ENCODE assay signal across 15 mouse cellular contexts in the genomic region with DNA sequence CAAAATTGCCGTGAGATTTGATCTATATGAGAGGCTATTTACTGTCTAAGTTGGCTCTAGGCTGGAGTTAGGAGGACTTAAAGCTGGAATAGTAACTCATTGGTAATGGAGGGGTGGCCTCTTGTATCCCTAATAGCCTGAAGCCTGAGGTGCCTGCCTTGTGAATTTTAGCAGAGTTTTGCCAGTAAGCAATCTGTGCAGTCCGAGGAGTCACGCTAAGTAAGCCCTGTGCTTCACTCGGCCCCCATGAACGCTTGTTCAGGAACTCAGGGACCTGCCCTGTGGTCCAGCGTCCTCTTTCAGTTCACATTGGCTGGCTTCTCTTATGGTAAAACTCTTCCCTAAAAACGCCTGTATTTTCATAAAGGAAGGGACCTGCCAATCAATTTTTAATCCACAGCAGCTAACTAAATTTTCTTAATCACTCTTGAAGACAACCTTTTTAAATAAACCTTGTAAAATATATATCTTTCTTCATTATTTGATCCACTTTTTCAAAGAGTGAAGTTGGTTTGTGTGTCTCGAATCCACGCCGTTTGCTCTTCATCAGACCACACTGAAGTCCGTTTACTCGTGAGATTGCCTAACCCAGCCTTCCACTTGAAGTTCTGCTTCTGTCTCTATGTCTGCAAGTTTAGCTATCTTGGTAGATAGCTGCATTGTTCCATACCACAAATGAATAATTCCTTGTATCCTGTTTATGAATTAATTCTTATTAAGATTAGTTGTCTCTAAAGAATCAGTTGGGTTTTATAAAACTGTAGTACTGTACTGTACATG. TPM values are rescaled to one million over a fixed set of nuclear protein-coding genes. Genes with fewer than 3 reads are reported as not detected.
DNase-seq lines count a peak whose midpoint lies in the region; ATAC-seq and TF ChIP-seq lines count a peak whose summit lies in the region.
"Had no signal": no experiment of that assay in that cellular context is flagged by ENCODE, and none has a peak within 500 bp of the region (broad histone marks: within the 10 kb centered on the region; RNA-seq: fewer than 3 reads in every experiment).

No protein-coding gene starts in this region.

- no peaks in the 10 kb centered on the region for H3K36me3 ChIP-seq in embryonic facial prominence, embryonic 12.5 days
- no peaks in the 10 kb centered on the region for H3K36me3 ChIP-seq in embryonic facial prominence, embryonic 10.5 days (replicated peaks)
- H3K36me3 ChIP-seq in liver, adult 2 months (ENCODE audit: control insufficient read depth, insufficient read depth, low read length) = no peaks in the 10 kb centered on the region
- H3K36me3 ChIP-seq in intestine, postnatal 0 days (ENCODE audit: control insufficient read depth, insufficient read depth) = no peaks in the 10 kb centered on the region
- H3K36me3 ChIP-seq in megakaryocyte, embryonic 14.5 days (replicated peaks; ENCODE audit: low read length) = no peaks in the 10 kb centered on the region
- H3K36me3 ChIP-seq: heart, embryonic 10.5 days; hindbrain, embryonic 15.5 days; midbrain, embryonic 13.5 days; neural tube, embryonic 15.5 days had no signal

- no peaks in the 10 kb centered on the region for H3K4me1 ChIP-seq in embryonic facial prominence, embryonic 12.5 days
- H3K4me1 ChIP-seq in embryonic facial prominence, embryonic 10.5 days = peaks cover 6% of the 10 kb centered on the region; the same call in 1 of the 2 replicates
- 0 out of 2 replicates have a peak, but pooled peaks cover 2% of the 10 kb centered on the region for H3K4me1 ChIP-seq in liver, adult 2 months (ENCODE audit: control insufficient read depth, insufficient read depth, low read length)
- H3K4me1 ChIP-seq in intestine, postnatal 0 days (replicated peaks; ENCODE audit: control insufficient read depth, insufficient read depth, low read length) = no peaks in the 10 kb centered on the region
- H3K4me1 ChIP-seq in megakaryocyte, embryonic 14.5 days = peaks cover 12% of the 10 kb centered on the region

- no peak for DNase-seq in embryonic facial prominence, embryonic 10.5 days (ENCODE audit: low spot score)
- peak; percentile 74 for DNase-seq in liver, adult 2 months (ENCODE audit: extremely low read depth, low read depth, low spot score)
- DNase-seq in liver = no peak
- no peak for DNase-seq in cerebellum, postnatal 10 days
- DNase-seq in embryo, embryonic 11 days = no peak
- DNase-seq: adrenal gland, adult 8-10 months; right cerebral cortex, postnatal 25 days; thymus, postnatal 25 days had no signal

- H3K9ac ChIP-seq in embryonic facial prominence, embryonic 12.5 days = no peak overlapping the region
- peak overlapping the region; percentile 61 for H3K9ac ChIP-seq in liver, adult 2 months (ENCODE audit: low read depth, low read length)
- H3K9ac ChIP-seq in intestine, postnatal 0 days (ENCODE audit: low read depth, low read length) = peak overlapping the region; percentile 35
- H3K9ac ChIP-seq: hindbrain, embryonic 15.5 days; midbrain, embryonic 13.5 days; neural tube, embryonic 15.5 days had no signal

- 75% methylated on average over 12 of the region's 12 CpGs for WGBS in embryonic facial prominence, embryonic 12.5 days
- 77% methylated on average over 12 of the region's 12 CpGs for WGBS in embryonic facial prominence, embryonic 10.5 days
- 15% methylated on average over 12 of the region's 12 CpGs for WGBS in liver, adult 2 months
- 34% methylated on average over 12 of the region's 12 CpGs for WGBS in intestine, postnatal 0 days

- no peaks in the 10 kb centered on the region for H3K9me3 ChIP-seq in embryonic facial prominence, embryonic 12.5 days
- H3K9me3 ChIP-seq in embryonic facial prominence, embryonic 10.5 days = no peaks in the 10 kb centered on the region
- H3K9me3 ChIP-seq in intestine, postnatal 0 days (ENCODE audit: control insufficient read depth) = no peaks in the 10 kb centered on the region
- H3K9me3 ChIP-seq in megakaryocyte, embryonic 14.5 days = no peaks in the 10 kb centered on the region
- H3K9me3 ChIP-seq: heart, embryonic 10.5 days; hindbrain, embryonic 15.5 days; midbrain, embryonic 13.5 days; neural tube, embryonic 15.5 days had no signal

- no peak for TF ChIP-seq CTCF in liver, adult 2 months (IDR thresholded peaks at IDR 0.05; ENCODE audit: low read depth, low read length)
- no peak for TF ChIP-seq CTCF in intestine, postnatal 0 days (IDR thresholded peaks at IDR 0.05; ENCODE audit: low read depth)

- H3K79me2 ChIP-seq in liver, adult 2 months (ENCODE audit: control insufficient read depth, insufficient read depth, low read length) = peaks cover 5% of the 10 kb centered on the region; the same call in 1 of the 2 replicates

- ATAC-seq in embryonic facial prominence, embryonic 12.5 days (ENCODE audit: insufficient number of reproducible peaks, insufficient read depth, low FRiP score, low TSS enrichment) = no peak
- ATAC-seq in intestine, postnatal 0 days = no peak
- ATAC-seq: midbrain, embryonic 13.5 days had no signal

- peak overlapping the region; percentile 22; the same call in 1 of the 2 replicates for H3K4me2 ChIP-seq in embryonic facial prominence, embryonic 12.5 days (replicated peaks)
- peak overlapping the region; percentile 63 for H3K4me2 ChIP-seq in intestine, postnatal 0 days (replicated peaks; ENCODE audit: low read depth)
- H3K4me2 ChIP-seq: hindbrain, embryonic 15.5 days; midbrain, embryonic 13.5 days; neural tube, embryonic 15.5 days had no signal

- H3K27ac ChIP-seq in embryonic facial prominence, embryonic 12.5 days = no peak overlapping the region
- no peak overlapping the region for H3K27ac ChIP-seq in embryonic facial prominence, embryonic 10.5 days (replicated peaks)
- H3K27ac ChIP-seq in liver, adult 2 months (replicated peaks; ENCODE audit: insufficient read depth, low read depth, low read length) = peak overlapping the region; percentile 64
- peak overlapping the region; percentile 61 for H3K27ac ChIP-seq in intestine, postnatal 0 days (ENCODE audit: low read depth, low read length)
- H3K27ac ChIP-seq: heart, embryonic 10.5 days; hindbrain, embryonic 15.5 days; midbrain, embryonic 13.5 days; neural tube, embryonic 15.5 days had no signal

- peaks cover 9% of the 10 kb centered on the region for H3K27me3 ChIP-seq in embryonic facial prominence, embryonic 12.5 days
- H3K27me3 ChIP-seq in embryonic facial prominence, embryonic 10.5 days (replicated peaks; ENCODE audit: low read depth, poor library complexity, severe bottlenecking) = peaks cover 24% of the 10 kb centered on the region
- H3K27me3 ChIP-seq in liver, adult 2 months (ENCODE audit: control insufficient read depth, insufficient read depth, low read length) = no peaks in the 10 kb centered on the region
- H3K27me3 ChIP-seq in intestine, postnatal 0 days (replicated peaks; ENCODE audit: control insufficient read depth, insufficient read depth, low read length) = no peaks in the 10 kb centered on the region
- peaks cover 18% of the 10 kb centered on the region for H3K27me3 ChIP-seq in megakaryocyte, embryonic 14.5 days (replicated peaks)

- no peak for TF ChIP-seq POLR2A in liver, adult 2 months (IDR thresholded peaks at IDR 0.05; ENCODE audit: extremely low read depth, insufficient read depth, low read length)

- H3K4me3 ChIP-seq in embryonic facial prominence, embryonic 12.5 days = 0 out of 2 replicates have a peak overlapping the region, but pooled peaks have one; percentile 12
- H3K4me3 ChIP-seq in embryonic facial prominence, embryonic 10.5 days = no peak overlapping the region
- H3K4me3 ChIP-seq in liver, adult 2 months (ENCODE audit: insufficient read depth, low read depth, low read length) = peak overlapping the region; percentile 53
- H3K4me3 ChIP-seq in intestine, postnatal 0 days (ENCODE audit: low read depth, low read length) = peak overlapping the region; percentile 51
- peak overlapping the region; percentile 53 for H3K4me3 ChIP-seq in megakaryocyte, embryonic 14.5 days (replicated peaks)
- H3K4me3 ChIP-seq: heart, embryonic 10.5 days; hindbrain, embryonic 15.5 days; midbrain, embryonic 13.5 days; neural tube, embryonic 15.5 days had no signal

RNA-seq across cellular contexts. Expression of a gene that starts 3.9 kb away (rescaled TPM):
- 4.5 and 5.5 TPM in 2 replicates for polyA plus RNA-seq in embryonic facial prominence, embryonic 12.5 days (2016; fragmentation: Nextera tagmentation; extraction: Ambion mirVana)
- 3.2 and 3.3 TPM in 2 replicates for polyA plus RNA-seq in embryonic facial prominence, embryonic 10.5 days (2016; fragmentation: Nextera tagmentation; extraction: Ambion mirVana)
- 13.2 and 14.1 TPM in 2 replicates for total RNA-seq in liver, adult 2 months (2014; rRNA removed)
- polyA plus RNA-seq in liver, adult 2 months (2012; rRNA removed) = 19.3 and 19.5 TPM in 2 replicates
- polyA plus RNA-seq in intestine, postnatal 0 days (2015; fragmentation: Nextera tagmentation; extraction: Ambion mirVana) = 9.5 and 10.7 TPM in 2 replicates
- polyA plus RNA-seq in megakaryocyte, embryonic 14.5 days (2012; ENCODE audit: insufficient read depth, low replicate concordance) = 1.0 and 2.7 TPM in 2 replicates

RNA-seq across cellular contexts. Expression of a gene that starts 49.5 kb away (rescaled TPM):
- 0.31 and 0.51 TPM in 2 replicates for polyA plus RNA-seq in embryonic facial prominence, embryonic 12.5 days (2016; fragmentation: Nextera tagmentation; extraction: Ambion mirVana)
- polyA plus RNA-seq in embryonic facial prominence, embryonic 10.5 days (2016; fragmentation: Nextera tagmentation; extraction: Ambion mirVana) = 0.27 and 0.41 TPM in 2 replicates
- total RNA-seq in liver, adult 2 months (2014; rRNA removed) = 0.07 and 0.09 TPM in 2 replicates
- 0.05 TPM in 1 of 2 replicates, not detected in the other for polyA plus RNA-seq in liver, adult 2 months (2012; rRNA removed)
- 0.05 TPM in 1 of 2 replicates, not detected in the other for polyA plus RNA-seq in intestine, postnatal 0 days (2015; fragmentation: Nextera tagmentation; extraction: Ambion mirVana)
- not detected in 2 replicates for polyA plus RNA-seq in megakaryocyte, embryonic 14.5 days (2012; ENCODE audit: insufficient read depth, low replicate concordance)

Comparison
In these comparisons a context has a peak if more than half of its experiments do, and no peak if none do; other contexts are left out.
1. H3K27ac ChIP-seq: peak in liver, adult 2 months (single experiment) and intestine, postnatal 0 days (single experiment); none in embryonic facial prominence, embryonic 12.5 days (single experiment) and embryonic facial prominence, embryonic 10.5 days (single experiment).